Mouse (Mus musculus) gastrocnemius, postnatal 36 days (tissue): ENCODE results near the gene Cdk8. TPM values are rescaled to one million over a fixed set of nuclear protein-coding genes. Genes with fewer than 3 reads are reported as not detected.

Experiments
- total RNA-seq, 2 experiments: library from RNA; stranded (reverse); gene quantifications; 2 replicates each; pipeline ENCODE4 v1.2.3; 2021

Gene Cdk8
- total RNA-seq, 2 experiments from 2014 or later = 15.4 to 16.7 TPM

Other genes starting within 250 kb of the Cdk8 start
- gene Cyp3a25, start 221.6 kb upstream of the Cdk8 start, total RNA-seq = under 1 TPM in 1 of 2 experiments, not detected in 1; 0.18 TPM
- not detected for gene Cyp3a59, start 152.0 kb upstream of the Cdk8 start, total RNA-seq
- not detected for gene Gm5565, start 70.7 kb upstream of the Cdk8 start, total RNA-seq
- gene Gm6309, start 60.5 kb upstream of the Cdk8 start, total RNA-seq = not detected
- 1 to 10 TPM in 1 of 2 experiments, under 1 TPM in 1; 0.59 to 1.0 TPM for gene 1700001J03Rik, start 45.9 kb upstream of the Cdk8 start, total RNA-seq
- 10 to 100 TPM; 29.7 to 35.9 TPM for gene Rnf6, start 9.7 kb upstream of the Cdk8 start, total RNA-seq
- gene Wasf3, start 153.8 kb downstream of the Cdk8 start, total RNA-seq = under 1 TPM; 0.82 to 0.91 TPM